Mouse (Mus musculus): ENCODE results near the gene Eno4.

GRCm38 (mm10) chr19:58954779-58955178 is 11.6 kb downstream of the Eno4 start:
- TF ChIP-seq CTCF (IDR thresholded peaks at IDR 0.05; ENCODE audit: control insufficient read depth, insufficient read depth, insufficient read length): no peak
- TF ChIP-seq MYOG (IDR thresholded peaks at IDR 0.05; ENCODE audit: control insufficient read depth, extremely low read depth, insufficient read length): no peak
- TF ChIP-seq MAX (IDR thresholded peaks at IDR 0.05): no peak
- no peak for TF ChIP-seq CEBPB (IDR thresholded peaks at IDR 0.05; ENCODE audit: low read depth)
- TF ChIP-seq USF1 (IDR thresholded peaks at IDR 0.05; ENCODE audit: low read depth): no peak

Data from C2C12 (cell line).